Mouse (Mus musculus) lung, postnatal 0 days (tissue): Measurements from ENCODE around the gene Foxm1.

ENCODE experiments used
- CTCF ChIP-seq: IDR thresholded peaks from 2 replicates; pipeline ENCODE4 v1.5.1; 2016; ENCODE audit warnings: antibody characterized with exemption, mild to moderate bottlenecking
- EP300 ChIP-seq: IDR thresholded peaks from 2 replicates; pipeline ENCODE4 v1.6.1; 2016; ENCODE audit warnings: antibody characterized with exemption, mild to moderate bottlenecking, control low read depth

DNA sequence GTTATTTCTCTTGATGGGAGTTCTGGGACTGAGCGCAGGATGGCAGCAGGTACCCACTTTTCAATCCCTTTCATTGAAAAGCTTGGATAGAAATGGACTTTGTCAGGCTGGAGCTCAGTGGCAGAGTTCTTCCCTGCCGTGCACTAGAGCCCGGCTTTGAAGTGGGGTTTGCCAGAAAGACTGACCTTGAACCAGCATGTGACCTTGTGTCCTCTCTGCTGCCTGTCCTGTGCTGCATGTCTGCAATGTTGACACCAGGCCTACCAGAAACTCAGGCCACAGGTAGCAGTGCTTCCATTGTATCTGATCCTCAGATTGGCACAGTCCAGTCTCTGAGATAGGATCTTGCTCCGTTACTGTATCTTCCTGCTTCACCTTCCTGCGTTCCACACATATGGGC lies 7.3 kb downstream of the Foxm1 start:
- TF ChIP-seq CTCF (no peak), EP300 (no peak)
